Mouse (Mus musculus): ENCODE results near the gene Ankrd13d.

DNA sequence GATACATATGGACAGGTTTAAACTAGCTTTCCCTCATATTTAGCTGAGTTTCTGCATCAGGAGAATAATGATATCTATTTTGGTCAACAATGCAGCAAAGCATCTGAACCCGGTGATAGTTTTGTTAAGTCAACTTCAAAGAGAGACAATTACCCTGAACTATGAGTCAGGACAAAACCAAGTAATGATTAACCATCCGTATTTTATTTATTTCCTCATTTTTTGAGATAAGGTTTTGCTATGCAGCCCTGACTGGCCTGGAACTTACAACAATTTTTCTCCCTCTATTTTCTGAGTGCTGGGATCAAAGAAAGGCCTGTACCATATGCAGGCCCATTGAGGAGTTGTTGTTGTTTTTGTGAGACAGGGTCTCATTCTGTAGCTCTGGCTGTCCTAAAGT lies 47.7 kb upstream of the Ankrd13d start:
- TF ChIP-seq CTCF (conservative IDR thresholded peaks at IDR 0.05 in 1 of 2, IDR thresholded peaks at IDR 0.05 in 1 of 2; ENCODE audit: low read depth in 2 of 2, low read length in 2 of 2) = no peak
- no peak for TF ChIP-seq MYC (IDR thresholded peaks at IDR 0.05; ENCODE audit: low read depth, low read length)
- no peak for TF ChIP-seq MAX (IDR thresholded peaks at IDR 0.05; ENCODE audit: low read length)
- no peak for TF ChIP-seq POLR2A (IDR thresholded peaks at IDR 0.05; ENCODE audit: low read depth, low read length)
- TF ChIP-seq MXI1 (IDR thresholded peaks at IDR 0.05; ENCODE audit: low read depth, low read length) = no peak
- no peak for TF ChIP-seq UBTF (IDR thresholded peaks at IDR 0.05; ENCODE audit: low read depth, low read length)
- no peak for TF ChIP-seq ELF1 (IDR thresholded peaks at IDR 0.05; ENCODE audit: low read depth, low read length)
- no peak for TF ChIP-seq ZC3H11A (IDR thresholded peaks at IDR 0.05; ENCODE audit: low read depth, low read length)
- no peak for TF ChIP-seq EP300 (IDR thresholded peaks at IDR 0.05; ENCODE audit: low read length)
